Mouse (Mus musculus): ENCODE results near the gene Rassf1. TPM values are rescaled to one million over a fixed set of nuclear protein-coding genes. Genes with fewer than 3 reads are reported as not detected.
A peak's percentile ranks its signal among the peaks of the same experiment; 100 is the strongest.

The Rassf1 gene
- total RNA-seq, 2 experiments from 2014 or later = 16.3 to 18.1 TPM

- peak in 1 of 2 experiments; percentile 72 for DNase-seq (ENCODE audit: low spot score in 2 of 2)
These were observed 27.9 kb downstream of the Rassf1 start for GRCm38 (mm10) chr9:107579023-107579900.

- DNase-seq (ENCODE audit: low spot score in 2 of 2) = peak; percentile 88 to 93
These were observed 29.4 kb downstream of the Rassf1 start, which contains the start of gene Hyal3 for GRCm38 (mm10) chr9:107580501-107581317. Hyal3 (plus strand) TSS chr9:107580818.

- DNase-seq (ENCODE audit: low spot score in 2 of 2) = no peak
These were observed 30.2 kb downstream of the Rassf1 start for GRCm38 (mm10) chr9:107581584-107581983.

GRCm38 (mm10) chr9:107582509-107583062 lies 31.2 kb downstream of the Rassf1 start:
- DNase-seq (ENCODE audit: low spot score in 2 of 2) = no peak

GRCm38 (mm10) chr9:107583174-107583573 lies 31.8 kb downstream of the Rassf1 start:
- DNase-seq (ENCODE audit: low spot score in 2 of 2) = no peak

- no peak for DNase-seq (ENCODE audit: low spot score in 2 of 2)
These were observed 35.1 kb downstream of the Rassf1 start for GRCm38 (mm10) chr9:107586504-107586903.

- peak; percentile 97 to 99 for DNase-seq (ENCODE audit: low spot score in 2 of 2)
These were observed 35.8 kb downstream of the Rassf1 start, which contains the start of gene Ifrd2 for GRCm38 (mm10) chr9:107586974-107587832. Ifrd2 (plus strand) TSS chr9:107587642.

GRCm38 (mm10) chr9:107587833-107588639 lies 36.7 kb downstream of the Rassf1 start:
- no peak for DNase-seq (ENCODE audit: low spot score in 2 of 2)

GRCm38 (mm10) chr9:107590058-107590772 lies 38.9 kb downstream of the Rassf1 start:
- DNase-seq (ENCODE audit: low spot score in 2 of 2) = no peak

- DNase-seq (ENCODE audit: low spot score in 2 of 2) = no peak
These were observed 39.4 kb downstream of the Rassf1 start for GRCm38 (mm10) chr9:107590773-107591060.

GRCm38 (mm10) chr9:107593101-107593976 lies 42.0 kb downstream of the Rassf1 start:
- no peak for DNase-seq (ENCODE audit: low spot score in 2 of 2)

- DNase-seq (ENCODE audit: low spot score in 2 of 2) = no peak
These were observed 43.1 kb downstream of the Rassf1 start for GRCm38 (mm10) chr9:107594281-107595062.

GRCm38 (mm10) chr9:107596619-107597569 lies 45.5 kb downstream of the Rassf1 start:
- DNase-seq (ENCODE audit: low spot score in 2 of 2) = no peak

- no peak for DNase-seq (ENCODE audit: low spot score in 2 of 2)
These were observed 47.0 kb downstream of the Rassf1 start for GRCm38 (mm10) chr9:107598385-107598784.

- DNase-seq (ENCODE audit: low spot score in 2 of 2) = no peak
These were observed 48.1 kb downstream of the Rassf1 start for GRCm38 (mm10) chr9:107599433-107599832.

- DNase-seq (ENCODE audit: low spot score in 2 of 2) = peak in 1 of 2 experiments; percentile 59
These were observed 48.5 kb downstream of the Rassf1 start for GRCm38 (mm10) chr9:107599842-107600241.
